ENCODE assay signal across 8 mouse cellular contexts in genomic region chr17:40933985-40934384, GRCm38 (mm10). TPM values are rescaled to one million over a fixed set of nuclear protein-coding genes. Genes with fewer than 3 reads are reported as not detected.
A peak's percentile ranks its signal among the peaks of the same experiment; 100 is the strongest.
DNase-seq lines count a peak whose midpoint lies in the region; ATAC-seq and TF ChIP-seq lines count a peak whose summit lies in the region.

No protein-coding gene starts in this region.

- H3K9me3 ChIP-seq in CH12.LX (replicated peaks; ENCODE audit: low read length): no peaks in the 10 kb centered on the region
- no peaks in the 10 kb centered on the region for H3K9me3 ChIP-seq in embryonic facial prominence, embryonic 14.5 days (ENCODE audit: control insufficient read depth, low read length)
- no peaks in the 10 kb centered on the region for H3K9me3 ChIP-seq in intestine, embryonic 16.5 days (ENCODE audit: control insufficient read depth, low read length)
- H3K9me3 ChIP-seq in midbrain, embryonic 16.5 days (replicated peaks; ENCODE audit: control insufficient read depth, low read length, poor library complexity, severe bottlenecking): no peaks in the 10 kb centered on the region

- TF ChIP-seq POLR2A in CH12.LX (IDR thresholded peaks at IDR 0.05; ENCODE audit: low read depth, low read length): no peak

- intact Hi-C loops in gastrocnemius, adult 2 months (cut with DNase I): no loop called here

- H3K27ac ChIP-seq in gastrocnemius, adult 2 months: peak overlapping the region; percentile 99
- no peak overlapping the region for H3K27ac ChIP-seq in CH12.LX (ENCODE audit: insufficient read depth, low read depth)
- H3K27ac ChIP-seq in embryonic facial prominence, embryonic 14.5 days (replicated peaks; ENCODE audit: low read depth, low read length): no peak overlapping the region; the same call in 1 of the 2 replicates
- H3K27ac ChIP-seq in intestine, embryonic 16.5 days (ENCODE audit: low read length): no peak overlapping the region
- no peak overlapping the region for H3K27ac ChIP-seq in midbrain, embryonic 16.5 days (ENCODE audit: low read length)

- ATAC-seq in embryonic facial prominence, embryonic 14.5 days (ENCODE audit: low read depth): peak; percentile 11
- peak; percentile 47 for ATAC-seq in intestine, embryonic 16.5 days
- ATAC-seq in midbrain, embryonic 16.5 days: peak; percentile 39

- H3K36me3 ChIP-seq in CH12.LX (replicated peaks in 1 of 2; ENCODE audit: control insufficient read depth in 1 of 2, insufficient read depth in 1 of 2, low read length in 1 of 2): peaks cover 10 to 35% of the 10 kb centered on the region in 2 experiments
- peaks cover 14% of the 10 kb centered on the region; the same call in 1 of the 2 replicates for H3K36me3 ChIP-seq in embryonic facial prominence, embryonic 14.5 days (ENCODE audit: control insufficient read depth, insufficient read depth, low read length)
- no peaks in the 10 kb centered on the region for H3K36me3 ChIP-seq in intestine, embryonic 16.5 days (ENCODE audit: control insufficient read depth, insufficient read depth, low read length)
- peaks cover 3% of the 10 kb centered on the region; the same call in 1 of the 2 replicates for H3K36me3 ChIP-seq in midbrain, embryonic 16.5 days (ENCODE audit: control insufficient read depth, insufficient read depth, low read length)

- no peak for TF ChIP-seq CTCF in gastrocnemius, adult 2 months (IDR thresholded peaks at IDR 0.05)
- no peak for TF ChIP-seq CTCF in CH12.LX (conservative IDR thresholded peaks at IDR 0.05 in 1 of 2, IDR thresholded peaks at IDR 0.05 in 1 of 2; ENCODE audit: low read depth in 2 of 2, low read length in 2 of 2)

- in situ Hi-C loops in CH12.LX (cut with MboI; ENCODE audit: low pct_ligation_motif_present, low pct_unique_long_range_greater_than_20kb, low sequenced_read_pairs): no loop called here

- H3K27me3 ChIP-seq in CH12.LX (replicated peaks): no peaks in the 10 kb centered on the region
- no peaks in the 10 kb centered on the region for H3K27me3 ChIP-seq in embryonic facial prominence, embryonic 14.5 days (replicated peaks; ENCODE audit: control insufficient read depth, insufficient read depth, low read length)
- no peaks in the 10 kb centered on the region for H3K27me3 ChIP-seq in intestine, embryonic 16.5 days (replicated peaks; ENCODE audit: control insufficient read depth, insufficient read depth, low read length)
- H3K27me3 ChIP-seq in midbrain, embryonic 16.5 days (ENCODE audit: control insufficient read depth, insufficient read depth, low read depth, low read length): no peaks in the 10 kb centered on the region

- H3K4me2 ChIP-seq in CH12.LX (ENCODE audit: insufficient read depth, low read depth, poor library complexity, severe bottlenecking): peak overlapping the region; percentile 73
- H3K4me2 ChIP-seq in embryonic facial prominence, embryonic 14.5 days (ENCODE audit: low read depth, low read length): peak overlapping the region; percentile 70
- H3K4me2 ChIP-seq in intestine, embryonic 16.5 days (ENCODE audit: low read depth, low read length): peak overlapping the region; percentile 65
- H3K4me2 ChIP-seq in midbrain, embryonic 16.5 days (ENCODE audit: low read length): peak overlapping the region; percentile 79

- TF ChIP-seq RAD21 in CH12.LX (IDR thresholded peaks at IDR 0.05; ENCODE audit: low read depth, low read length): no peak

- DNase-seq in gastrocnemius, adult 2 months: no peak
- DNase-seq in gastrocnemius, postnatal 10 days: no peak
- peak; percentile 17 for DNase-seq in CH12.LX (ENCODE audit: extremely low read depth)
- peak; percentile 11 for DNase-seq in embryonic facial prominence, embryonic 14.5 days (ENCODE audit: low spot score)
- DNase-seq in thymus, postnatal 0 days (ENCODE audit: low spot score): no peak
- DNase-seq in cerebellum, adult 9-10 months: no peak

- no peak for TF ChIP-seq EP300 in CH12.LX (IDR thresholded peaks at IDR 0.05; ENCODE audit: low read length)

- H3K4me3 ChIP-seq in gastrocnemius, adult 2 months: peak overlapping the region; percentile 76
- peak overlapping the region; percentile 78 to 91 (median 90) for H3K4me3 ChIP-seq in CH12.LX (replicated peaks in 1 of 3; ENCODE audit: low read depth in 2 of 3, low read length in 2 of 3, poor library complexity in 1 of 3)
- H3K4me3 ChIP-seq in embryonic facial prominence, embryonic 14.5 days (ENCODE audit: low read depth, low read length): peak overlapping the region; percentile 57
- peak overlapping the region; percentile 84 for H3K4me3 ChIP-seq in intestine, embryonic 16.5 days (ENCODE audit: low read length)
- peak overlapping the region; percentile 61 for H3K4me3 ChIP-seq in midbrain, embryonic 16.5 days (ENCODE audit: low read depth, low read length)

- peaks cover 7% of the 10 kb centered on the region for H3K79me2 ChIP-seq in CH12.LX (replicated peaks; ENCODE audit: control insufficient read depth, extremely low read depth, insufficient read depth, poor library complexity, severe bottlenecking)

- H3K9ac ChIP-seq in CH12.LX (ENCODE audit: insufficient read depth, low read depth): peak overlapping the region; percentile 67
- peak overlapping the region; percentile 67 for H3K9ac ChIP-seq in embryonic facial prominence, embryonic 14.5 days (ENCODE audit: low read depth, low read length)
- peak overlapping the region; percentile 67 for H3K9ac ChIP-seq in intestine, embryonic 16.5 days (ENCODE audit: low read depth, low read length)
- peak overlapping the region; percentile 30; the same call in 1 of the 2 replicates for H3K9ac ChIP-seq in midbrain, embryonic 16.5 days (ENCODE audit: low read depth, low read length)

- peaks cover 0 to 10% of the 10 kb centered on the region in 2 experiments; a peak in 1 of 4 replicates for H3K4me1 ChIP-seq in CH12.LX (ENCODE audit: control insufficient read depth in 1 of 2, insufficient read depth in 2 of 2)
- H3K4me1 ChIP-seq in embryonic facial prominence, embryonic 14.5 days (ENCODE audit: control insufficient read depth, insufficient read depth, low read length): peaks cover 3% of the 10 kb centered on the region; the same call in 1 of the 2 replicates
- H3K4me1 ChIP-seq in intestine, embryonic 16.5 days (ENCODE audit: control insufficient read depth, insufficient read depth, low read length): no peaks in the 10 kb centered on the region
- peaks cover 14% of the 10 kb centered on the region for H3K4me1 ChIP-seq in midbrain, embryonic 16.5 days (ENCODE audit: control insufficient read depth, insufficient read depth, low read length)

- dilution Hi-C loops in CH12.LX (cut with MboI; ENCODE audit: extremely low pct_ligation_motif_present, extremely low pct_unique_long_range_greater_than_20kb, low sequenced_read_pairs): no loop called here

- WGBS in embryonic facial prominence, embryonic 14.5 days: 1% methylated on average over 14 of the region's 14 CpGs
- under 1% methylated on average over 14 of the region's 14 CpGs for WGBS in intestine, embryonic 16.5 days
- WGBS in midbrain, embryonic 16.5 days: under 1% methylated on average over 14 of the region's 14 CpGs

TF ChIP-seq in CH12.LX, 34 proteins besides CTCF, POLR2A, EP300 and RAD21:
- no peak for TF ChIP-seq IRF4 (IDR thresholded peaks at IDR 0.05; ENCODE audit: low read depth, low read length)
TF ChIP-seq in CH12.LX: peak in this region for 0.

RNA-seq across cellular contexts. Expression of gene Mut, which starts 0.5 kb away (rescaled TPM):
- 10 to 100 TPM; 76.2 to 97.0 TPM for total RNA-seq in gastrocnemius, adult 2 months (2021)
- total RNA-seq in gastrocnemius, postnatal 10 days (2021): 10 to 100 TPM; 39.3 to 40.1 TPM
- total RNA-seq in CH12.LX (2012; rRNA removed) (17.7 and 21.1 TPM in 2 replicates), CH12.LX (2014; rRNA removed) (19.4 and 20.8 TPM in 2 replicates)
- 16.2 and 18.7 TPM in 2 replicates for polyA plus RNA-seq in CH12.LX (2012; ENCODE audit: insufficient read length, low read depth)
- 35.8 and 36.1 TPM in 2 replicates for polyA plus RNA-seq in embryonic facial prominence, embryonic 14.5 days (2014; fragmentation: Nextera tagmentation; extraction: Ambion mirVana)
- polyA plus RNA-seq in intestine, embryonic 16.5 days (2015; fragmentation: Nextera tagmentation; extraction: Ambion mirVana): 49.7 and 49.8 TPM in 2 replicates
- 18.7 and 19.6 TPM in 2 replicates for polyA plus RNA-seq in midbrain, embryonic 16.5 days (2015; fragmentation: Nextera tagmentation; extraction: Ambion mirVana)
- polyA plus RNA-seq in thymus, postnatal 0 days (2015; fragmentation: Nextera tagmentation; extraction: Ambion mirVana): 23.8 and 25.2 TPM in 2 replicates

RNA-seq across cellular contexts. Expression of gene Cenpq, which starts 0.9 kb away (rescaled TPM):
- 1 to 10 TPM; 3.8 to 4.4 TPM for total RNA-seq in gastrocnemius, adult 2 months (2021)
- 1 to 10 TPM; 6.0 to 6.7 TPM for total RNA-seq in gastrocnemius, postnatal 10 days (2021)
- 15.9 and 17.2 TPM in 2 replicates for total RNA-seq in CH12.LX (2012; rRNA removed)
- 52.8 and 58.1 TPM in 2 replicates for total RNA-seq in CH12.LX (2014; rRNA removed)
- polyA plus RNA-seq in CH12.LX (2012; ENCODE audit: insufficient read length, low read depth): 30.5 and 33.8 TPM in 2 replicates
- polyA plus RNA-seq in embryonic facial prominence, embryonic 14.5 days (2014; fragmentation: Nextera tagmentation; extraction: Ambion mirVana): 18.9 and 24.6 TPM in 2 replicates
- polyA plus RNA-seq in intestine, embryonic 16.5 days (2015; fragmentation: Nextera tagmentation; extraction: Ambion mirVana): 16.0 and 17.9 TPM in 2 replicates
- polyA plus RNA-seq in midbrain, embryonic 16.5 days (2015; fragmentation: Nextera tagmentation; extraction: Ambion mirVana): 8.5 and 9.0 TPM in 2 replicates
- polyA plus RNA-seq in thymus, postnatal 0 days (2015; fragmentation: Nextera tagmentation; extraction: Ambion mirVana): 36.7 and 38.2 TPM in 2 replicates

RNA-seq across cellular contexts. Expression of gene Glyatl3, which starts 19.8 kb away (rescaled TPM):
- not detected for total RNA-seq in gastrocnemius, adult 2 months (2021)
- total RNA-seq in gastrocnemius, postnatal 10 days (2021): not detected
- not detected in 2 replicates for total RNA-seq in CH12.LX (2012; rRNA removed)
- total RNA-seq in CH12.LX (2014; rRNA removed): not detected in 2 replicates
- not detected in 2 replicates for polyA plus RNA-seq in CH12.LX (2012; ENCODE audit: insufficient read length, low read depth)
- 0.35 and 0.48 TPM in 2 replicates for polyA plus RNA-seq in embryonic facial prominence, embryonic 14.5 days (2014; fragmentation: Nextera tagmentation; extraction: Ambion mirVana)
- polyA plus RNA-seq in intestine, embryonic 16.5 days (2015; fragmentation: Nextera tagmentation; extraction: Ambion mirVana): not detected in 2 replicates
- polyA plus RNA-seq in midbrain, embryonic 16.5 days (2015; fragmentation: Nextera tagmentation; extraction: Ambion mirVana): not detected in 2 replicates
- not detected in 2 replicates for polyA plus RNA-seq in thymus, postnatal 0 days (2015; fragmentation: Nextera tagmentation; extraction: Ambion mirVana)

RNA-seq across cellular contexts. Expression of gene 9130008F23Rik, which starts 53.6 kb away (rescaled TPM):
- total RNA-seq in gastrocnemius, adult 2 months (2021): under 1 TPM; 0.17 to 0.20 TPM
- total RNA-seq in gastrocnemius, postnatal 10 days (2021): under 1 TPM; 0.40 to 0.54 TPM
- total RNA-seq in CH12.LX (2012; rRNA removed) (not detected in 2 replicates), CH12.LX (2014; rRNA removed) (not detected in 2 replicates)
- not detected in 2 replicates for polyA plus RNA-seq in CH12.LX (2012; ENCODE audit: insufficient read length, low read depth)
- 1.1 and 1.6 TPM in 2 replicates for polyA plus RNA-seq in embryonic facial prominence, embryonic 14.5 days (2014; fragmentation: Nextera tagmentation; extraction: Ambion mirVana)
- polyA plus RNA-seq in intestine, embryonic 16.5 days (2015; fragmentation: Nextera tagmentation; extraction: Ambion mirVana): 5.8 and 7.8 TPM in 2 replicates
- polyA plus RNA-seq in midbrain, embryonic 16.5 days (2015; fragmentation: Nextera tagmentation; extraction: Ambion mirVana): 0.37 and 1.1 TPM in 2 replicates
- polyA plus RNA-seq in thymus, postnatal 0 days (2015; fragmentation: Nextera tagmentation; extraction: Ambion mirVana): 0.59 and 0.67 TPM in 2 replicates

Comparison
In these comparisons a context has a peak if more than half of its experiments do, and no peak if none do; other contexts are left out.
1. DNase-seq: peak in CH12.LX (single experiment) and embryonic facial prominence, embryonic 14.5 days (single experiment); none in gastrocnemius, adult 2 months (single experiment), gastrocnemius, postnatal 10 days (single experiment), thymus, postnatal 0 days (single experiment) and cerebellum, adult 9-10 months (single experiment).
2. Peak in every context shown above with its lines, with median percentiles within 50 percentile points of each other: H3K4me3 ChIP-seq, H3K4me2 ChIP-seq, H3K9ac ChIP-seq and ATAC-seq.